Mouse (Mus musculus) testis, adult 2 months (tissue): ENCODE measurements around the gene Cnnm1.

ENCODE experiments used
- CTCF ChIP-seq: fragments of 200-500 bp; IDR thresholded peaks from 2 replicates; pipeline ENCODE4 v1.5.1; 2012; ENCODE audit warnings: low read depth, mild to moderate bottlenecking, inconsistent platforms, low read length, moderate library complexity; ENCODE audit not compliant: control insufficient read depth, insufficient read depth, insufficient replicate concordance
- POLR2A ChIP-seq: fragments of 200-500 bp; IDR thresholded peaks from 2 replicates; pipeline ENCODE4 v1.6.1; 2012; ENCODE audit warnings: low read depth, mild to moderate bottlenecking, inconsistent platforms, low read length, moderate library complexity; ENCODE audit not compliant: control insufficient read depth

DNA sequence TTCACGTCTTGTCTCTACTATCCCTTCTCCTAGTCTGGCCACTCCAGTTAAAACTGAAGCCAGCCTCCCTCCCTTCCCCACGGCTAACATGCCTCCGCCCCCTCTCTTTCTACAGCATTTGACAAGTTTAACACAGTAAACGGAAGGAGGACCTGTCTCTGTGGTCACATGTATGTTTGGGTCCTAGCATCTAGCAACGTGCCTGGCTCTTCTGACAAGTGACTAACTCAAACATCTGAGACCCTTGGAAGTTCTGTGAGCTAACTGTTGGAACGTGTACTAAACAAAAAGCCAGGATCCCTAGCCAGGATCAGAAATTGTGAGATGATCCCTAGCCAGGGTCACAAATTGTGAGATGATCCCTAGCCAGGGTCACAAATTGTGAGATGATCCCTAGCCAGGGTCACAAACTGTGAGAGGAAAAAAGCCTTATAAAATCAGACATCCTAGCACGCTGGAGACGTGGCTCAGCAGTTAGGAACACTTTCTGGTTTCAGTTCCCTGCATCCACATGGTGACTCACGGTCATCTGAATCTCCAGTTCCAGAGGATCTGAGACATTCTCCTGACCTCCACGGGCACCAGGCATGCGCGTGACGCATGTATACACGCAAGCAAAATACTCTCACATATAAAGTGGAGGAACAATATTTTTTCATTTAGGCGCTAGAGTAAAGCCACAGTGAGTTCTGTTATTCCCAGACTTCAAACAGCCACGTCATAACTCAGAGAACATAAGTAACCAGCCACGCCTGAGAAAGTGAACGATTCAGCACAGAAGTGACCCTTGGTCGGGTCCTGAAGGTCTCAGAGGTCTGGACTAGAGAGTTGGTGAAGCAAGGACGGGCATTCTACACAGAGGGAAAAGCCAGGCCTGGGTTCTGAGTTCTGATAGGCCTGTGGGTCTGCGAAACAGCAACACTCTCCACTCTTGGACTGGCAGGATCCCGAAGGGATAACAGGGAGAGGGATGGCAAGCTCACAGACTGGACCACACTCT, 71.7 kb downstream of the Cnnm1 start:
- TF ChIP-seq CTCF (no peak), POLR2A (no peak)
